Mouse (Mus musculus) kidney, postnatal 36 days (tissue): Measurements from ENCODE around the gene Faah.
A peak's percentile ranks its signal among the peaks of the same experiment; 100 is the strongest.

ENCODE experiments used
- DNase-seq, 2 experiments: peaks; one replicate each; pipeline ENCODE4 v3.0.0; 2021 to 2022; ENCODE audit warnings: mixed read lengths in 2 of 2

The Faah gene

GRCm38 (mm10) chr4:115996729-115997128 lies 21.0 kb downstream of the Faah start:
- DNase-seq = no peak

GRCm38 (mm10) chr4:115995376-115995730 lies 22.4 kb downstream of the Faah start:
- no peak for DNase-seq

DNA sequence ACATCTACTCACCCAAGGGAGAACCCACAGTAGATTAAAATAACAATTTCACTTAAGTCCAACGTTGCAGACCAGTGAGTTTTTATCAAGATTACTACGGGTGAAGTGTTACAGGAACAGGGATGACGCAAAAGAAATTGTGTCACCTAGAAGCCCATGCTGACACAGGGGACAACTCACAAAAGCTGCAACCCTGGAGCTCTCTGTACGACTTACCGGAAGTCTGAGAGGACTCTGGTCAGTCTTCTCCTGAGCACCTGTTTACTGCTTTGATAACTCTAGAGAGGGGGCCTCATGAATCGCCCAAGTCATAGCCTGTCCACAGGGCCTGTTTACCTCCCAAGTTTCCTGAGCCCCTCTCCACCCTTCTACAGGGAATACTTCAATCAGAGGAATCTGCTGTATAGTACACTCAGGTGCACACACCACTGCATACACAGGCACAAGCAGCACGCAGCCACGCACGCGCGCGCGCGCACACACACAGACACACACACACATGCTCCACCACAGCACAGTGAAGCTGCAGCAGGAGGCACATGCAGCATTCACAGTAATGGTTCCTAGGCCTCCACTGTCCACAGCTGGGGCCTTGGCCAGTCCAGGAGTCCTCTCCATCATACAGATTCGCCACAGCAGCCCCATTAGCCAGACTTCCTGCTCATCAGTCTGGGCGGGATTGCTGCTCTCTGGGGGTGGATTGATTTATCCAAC lies 22.9 kb downstream of the Faah start:
- DNase-seq = no peak

GRCm38 (mm10) chr4:115989382-115989781 lies 28.3 kb downstream of the Faah start:
- DNase-seq = no peak

DNA sequence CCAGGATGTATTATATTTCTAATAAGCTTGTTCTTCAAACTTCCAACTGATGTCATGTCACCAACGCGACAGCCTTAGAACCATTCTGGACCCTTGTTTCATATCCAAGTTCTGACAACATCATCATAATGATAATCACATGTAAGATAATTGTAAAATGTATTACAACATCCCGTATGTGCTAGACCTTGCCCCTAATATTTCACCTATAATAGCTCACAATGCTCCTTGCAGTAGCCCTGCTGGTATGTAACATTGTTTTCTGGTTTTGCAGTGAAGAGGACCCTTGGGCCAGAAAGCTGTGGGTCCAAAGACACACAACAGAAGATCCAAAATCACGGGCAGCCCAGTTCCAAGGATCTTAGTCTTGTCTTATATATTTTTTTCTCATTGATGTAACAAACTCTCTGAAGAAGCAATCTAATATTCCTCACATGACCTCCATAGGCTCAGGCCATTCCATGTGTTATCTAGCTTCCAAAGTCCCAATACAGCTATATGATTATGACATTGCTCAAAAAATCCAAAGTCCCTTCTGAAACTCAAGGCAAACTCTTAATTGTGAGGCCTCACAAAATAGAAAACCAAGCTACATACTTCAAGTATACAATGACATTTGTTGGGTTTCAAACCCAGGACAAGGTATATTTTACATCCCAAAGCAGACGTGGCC lies 29.7 kb downstream of the Faah start:
- no peak for DNase-seq

DNA sequence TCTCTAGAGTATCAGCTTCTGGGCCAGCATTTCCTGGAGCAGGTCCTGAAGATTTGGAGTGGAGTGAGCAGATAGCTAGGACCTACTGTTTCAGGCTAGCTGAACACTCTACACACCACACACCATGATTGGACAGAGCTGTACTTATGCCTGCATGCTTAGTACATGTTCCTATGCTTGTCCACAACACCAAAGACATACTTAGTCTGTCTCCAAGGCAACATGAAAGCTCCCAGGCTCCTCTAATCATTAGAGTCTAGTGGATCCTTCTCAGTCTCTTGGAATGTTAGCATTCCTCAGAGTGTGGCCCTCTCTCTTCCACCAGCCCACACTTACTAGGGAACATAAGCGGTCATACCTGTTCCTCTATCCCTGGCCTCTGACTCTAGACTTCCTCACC lies 30.3 kb downstream of the Faah start:
- no peak for DNase-seq

- peak in 1 of 2 experiments; percentile 28 for DNase-seq
These were observed 32.8 kb downstream of the Faah start for GRCm38 (mm10) chr4:115984967-115985366.

GRCm38 (mm10) chr4:115984111-115984510 lies 33.6 kb downstream of the Faah start:
- peak; percentile 84 to 95 for DNase-seq

DNA sequence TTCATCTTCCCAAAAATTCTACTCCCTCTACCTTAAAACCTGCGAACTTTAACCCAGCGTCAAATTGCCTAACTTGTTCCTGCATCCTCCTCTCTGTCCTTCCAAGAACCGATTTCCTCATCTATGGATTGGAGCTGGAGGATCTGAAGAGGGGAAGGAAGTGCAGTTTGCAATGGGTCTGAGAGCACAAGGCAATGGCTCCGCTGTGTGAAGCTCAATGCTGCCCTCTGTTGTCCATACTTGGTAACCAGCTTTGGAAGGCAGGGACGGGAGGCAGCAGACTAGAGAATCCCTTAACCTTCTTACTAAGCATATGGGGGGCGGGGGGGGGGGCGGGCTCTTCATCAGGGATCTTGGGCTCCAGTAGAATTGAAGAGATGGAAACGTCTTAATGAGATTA lies 37.0 kb downstream of the Faah start:
- DNase-seq = peak; percentile 63 to 84

- no peak for DNase-seq
These were observed 38.3 kb downstream of the Faah start for GRCm38 (mm10) chr4:115979437-115979836.

- DNase-seq = no peak
These were observed 38.8 kb downstream of the Faah start for GRCm38 (mm10) chr4:115978911-115979310.

GRCm38 (mm10) chr4:115972543-115972942 lies 45.2 kb downstream of the Faah start:
- no peak for DNase-seq

DNA sequence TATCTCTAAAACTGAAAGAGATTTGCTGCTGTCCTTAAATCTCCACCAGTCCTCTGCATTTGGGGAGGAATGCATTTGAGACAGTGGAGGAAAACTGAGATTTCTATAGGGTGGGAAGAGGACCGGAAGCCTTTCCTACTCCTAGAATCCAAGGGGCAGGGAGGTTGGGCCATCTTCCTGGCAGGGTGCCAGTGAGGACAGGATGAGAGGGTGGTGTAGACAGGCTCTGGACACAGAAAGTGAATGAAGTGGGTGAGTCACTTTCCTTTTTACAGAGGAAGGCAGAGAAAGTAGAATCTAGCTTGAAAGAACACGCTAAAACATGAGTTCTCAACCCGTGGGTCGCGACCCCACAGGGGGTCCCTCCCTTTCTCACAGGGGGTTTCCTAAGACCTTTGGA lies 53.3 kb downstream of the Faah start:
- DNase-seq = peak in 1 of 2 experiments; percentile 16

GRCm38 (mm10) chr4:115963751-115964150 lies 54.0 kb downstream of the Faah start:
- DNase-seq = no peak

GRCm38 (mm10) chr4:115962671-115963412 lies 54.9 kb downstream of the Faah start:
- peak in 1 of 2 experiments; percentile 43 for DNase-seq

DNA sequence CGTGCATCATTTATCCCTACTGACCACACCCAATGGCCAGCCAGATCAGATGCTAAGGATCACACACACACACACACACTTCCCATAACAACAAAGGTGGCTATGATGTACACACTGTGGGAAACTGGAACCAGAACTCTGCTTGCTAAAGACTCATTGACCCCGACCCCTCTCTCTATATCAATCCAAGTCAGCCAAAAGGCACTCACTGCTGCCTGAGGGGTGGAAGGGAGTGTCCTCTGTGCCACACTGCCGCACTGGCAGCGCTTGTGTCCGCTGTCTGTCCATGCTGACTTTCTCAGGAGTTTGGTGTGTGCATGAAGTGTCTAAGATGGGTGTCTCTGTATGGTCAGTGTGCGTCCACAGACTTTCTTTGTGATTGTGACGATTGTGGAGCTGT lies 55.7 kb downstream of the Faah start:
- DNase-seq = no peak

DNA sequence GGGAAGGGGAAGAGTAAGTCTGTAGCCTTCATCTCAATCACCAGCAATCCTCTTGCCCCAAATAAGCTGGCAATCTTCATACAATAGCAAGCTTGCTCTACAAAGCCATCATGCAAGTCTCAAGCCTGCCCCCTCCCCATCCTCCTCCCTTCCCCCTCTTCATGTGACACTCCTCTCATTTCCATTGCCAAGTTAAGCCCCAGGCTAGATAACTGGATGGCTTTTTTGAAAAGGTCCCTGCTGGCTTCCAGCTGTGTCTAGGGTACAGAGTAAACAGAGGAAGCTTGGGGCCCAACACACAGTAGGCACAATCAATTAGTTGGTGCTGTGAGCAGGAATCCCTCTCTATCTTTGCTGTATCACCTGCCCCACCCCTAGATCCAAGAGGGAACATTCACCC lies 58.2 kb downstream of the Faah start:
- DNase-seq = no peak

DNA sequence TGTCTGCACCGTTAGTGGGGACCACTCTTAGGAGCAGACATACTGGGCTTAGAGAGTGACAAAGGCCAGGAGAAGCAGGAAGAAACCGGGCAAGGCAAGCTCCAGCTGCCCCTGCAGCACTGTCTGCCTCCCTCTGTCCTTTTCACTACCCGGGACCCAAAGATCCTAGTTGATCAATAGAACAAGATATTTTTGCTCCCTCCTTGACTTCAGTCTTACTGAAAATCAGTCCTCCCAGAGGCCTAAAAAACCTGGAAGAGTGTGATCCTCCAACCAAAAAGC lies 62.3 kb downstream of the Faah start:
- no peak for DNase-seq

- no peak for DNase-seq
These were observed 62.9 kb downstream of the Faah start for GRCm38 (mm10) chr4:115954656-115955493.

GRCm38 (mm10) chr4:115953559-115953958 lies 64.2 kb downstream of the Faah start:
- peak; percentile 54 to 62 for DNase-seq

- peak; percentile 28 to 79 for DNase-seq
These were observed 65.0 kb downstream of the Faah start for GRCm38 (mm10) chr4:115952758-115953157.

- DNase-seq = no peak
These were observed 73.9 kb downstream of the Faah start for GRCm38 (mm10) chr4:115943669-115944314.
